Mouse (Mus musculus) megakaryocyte, embryonic 14.5 days (primary cell): ENCODE measurements at regions not wholly inside any gene's neighbourhood (a gene's known extent, or its start where the extent isn't known, plus 50 kb on each side); places are given as distances from the start of the nearest gene placed in this dataset.

ENCODE experiments used
- H3K27me3 ChIP-seq: replicated peaks from 2 replicates; pipeline ENCODE3; 2012; ENCODE audit warnings: inconsistent platforms
- H3K36me3 ChIP-seq: replicated peaks from 2 replicates; pipeline ENCODE3; 2012; ENCODE audit warnings: low read length, inconsistent platforms, mixed read lengths
- H3K4me1 ChIP-seq: 2 replicates; pipeline ENCODE4 v1.6.1; 2012; ENCODE audit warnings: inconsistent platforms
- H3K4me3 ChIP-seq: replicated peaks from 2 replicates; pipeline ENCODE3; 2012; ENCODE audit warnings: moderate library complexity, mild to moderate bottlenecking, inconsistent platforms
- H3K9me3 ChIP-seq: 2 replicates; pipeline ENCODE4 v1.6.1; 2012; ENCODE audit warnings: inconsistent platforms
- FLI1 ChIP-seq: IDR thresholded peaks from 2 replicates; pipeline ENCODE4 v1.6.1; 2012; ENCODE audit warnings: low read length, inconsistent platforms, mixed read lengths
- GATA1 ChIP-seq: IDR thresholded peaks from 3 replicates; pipeline ENCODE4 v1.6.1; 2012; ENCODE audit warnings: mixed read lengths, low read length, inconsistent platforms, borderline replicate concordance

DNA sequence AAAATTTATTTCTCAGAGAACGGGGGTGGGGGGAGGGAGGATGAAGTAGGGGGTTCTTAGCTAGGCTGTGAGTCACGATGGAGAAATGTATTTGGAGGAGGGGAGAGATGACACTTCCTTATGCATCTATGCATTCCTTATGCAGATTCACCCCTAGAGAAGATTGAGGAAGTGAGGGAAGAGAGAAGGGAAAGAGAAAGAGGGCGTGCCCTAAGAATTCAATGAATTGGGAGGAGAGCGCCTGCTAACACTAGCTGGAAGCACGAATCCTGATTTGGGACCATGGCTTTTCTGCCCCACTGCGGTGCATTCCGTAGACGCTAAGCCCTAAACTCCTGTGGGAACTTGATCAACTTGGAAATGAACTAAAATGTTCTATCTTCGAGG lies 56.1 kb downstream of the Foxi3 start:
- Histone ChIP-seq H3K9me3 (peaks cover 18% of the 10 kb centered on the region), H3K4me1 (peaks cover 14% of the 10 kb centered on the region), H3K36me3 (no peaks in the 10 kb centered on the region), H3K4me3 (peak overlapping the region; percentile 89), H3K27me3 (peaks cover 41% of the 10 kb centered on the region)
- TF ChIP-seq FLI1 (no peak), GATA1 (no peak)

DNA sequence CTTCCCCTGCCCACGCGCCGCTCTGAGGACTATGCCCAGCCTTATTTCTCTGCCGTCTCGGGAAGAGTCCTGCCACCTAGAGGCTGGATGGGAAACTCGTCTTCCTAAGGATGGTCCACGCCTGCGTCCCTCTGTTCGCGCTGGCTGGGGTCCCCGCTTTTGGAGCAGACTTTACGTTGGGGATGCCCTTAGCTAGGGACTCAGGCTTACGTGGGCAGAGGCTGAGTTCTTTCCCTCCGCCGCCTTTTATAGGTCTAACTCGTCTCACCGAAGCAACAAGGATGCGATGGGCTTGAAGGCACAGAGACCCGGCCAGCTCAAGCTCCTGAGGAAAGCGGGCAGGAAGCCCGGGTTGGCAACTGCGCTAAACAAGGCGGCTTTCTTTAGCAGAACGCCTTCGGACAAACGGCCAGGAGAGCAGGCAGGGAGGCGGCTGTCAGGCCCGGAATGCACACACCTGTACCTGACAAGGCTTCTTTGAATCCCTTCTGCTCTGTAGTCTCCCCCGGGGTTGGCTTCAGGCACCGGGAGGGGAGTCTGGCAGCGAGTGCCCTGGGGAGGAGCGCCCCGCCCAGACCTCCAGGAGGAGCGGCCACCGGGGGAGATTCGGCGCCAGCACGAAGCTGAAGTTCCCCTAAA lies 56.6 kb downstream of the Foxi3 start:
- peaks cover 14% of the 10 kb centered on the region for H3K4me1 ChIP-seq
- peaks cover 18% of the 10 kb centered on the region for H3K9me3 ChIP-seq
- no peaks in the 10 kb centered on the region for H3K36me3 ChIP-seq
- TF ChIP-seq FLI1 (no peak), GATA1 (no peak)
- H3K4me3 ChIP-seq = peak overlapping the region; percentile 89
- peaks cover 45% of the 10 kb centered on the region for H3K27me3 ChIP-seq

DNA sequence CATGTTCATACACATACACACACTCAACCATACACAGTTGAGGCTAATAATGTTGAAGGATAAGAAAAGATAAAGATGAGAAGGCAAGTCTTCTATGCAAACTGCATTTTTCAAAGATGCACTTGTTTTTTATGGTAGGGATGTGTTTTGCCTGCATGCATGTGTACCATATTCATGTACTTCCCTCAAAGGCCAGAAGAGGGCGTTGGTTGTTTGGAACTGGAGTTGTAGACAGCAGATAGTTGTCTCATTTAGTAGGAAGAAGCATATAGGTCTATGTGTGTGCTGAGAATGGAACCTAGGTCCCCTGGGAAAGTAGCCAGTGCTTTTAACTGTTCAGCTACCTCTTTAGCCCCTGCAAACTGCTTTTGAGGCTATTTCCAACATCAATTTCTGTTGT lies 60.1 kb downstream of the Foxi3 start:
- Histone ChIP-seq H3K4me3 (no peak overlapping the region), H3K27me3 (peaks cover 40% of the 10 kb centered on the region), H3K9me3 (peaks cover 9% of the 10 kb centered on the region), H3K36me3 (no peaks in the 10 kb centered on the region), H3K4me1 (peaks cover 14% of the 10 kb centered on the region)
- TF ChIP-seq GATA1 = no peak
- no peak for TF ChIP-seq FLI1

DNA sequence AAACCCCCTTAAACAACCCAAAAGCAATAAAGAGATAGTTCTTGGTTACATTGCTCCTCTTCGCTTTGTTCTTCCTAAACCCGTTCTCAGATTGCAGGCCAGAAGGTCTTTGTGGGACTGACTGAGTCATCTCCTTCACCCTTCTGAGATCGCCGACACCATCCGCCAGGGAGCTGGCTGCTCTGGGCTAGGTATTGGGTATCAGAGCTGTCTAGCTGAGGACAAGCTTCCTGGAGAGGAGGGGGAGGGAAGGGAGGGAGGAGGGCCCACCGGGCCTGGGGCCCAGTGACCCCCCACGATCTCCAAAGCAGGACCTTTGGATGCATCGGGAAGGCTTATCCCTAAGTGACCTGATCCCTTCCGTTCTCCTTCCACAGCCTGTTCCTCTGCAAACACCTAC lies 65.0 kb downstream of the Foxi3 start:
- TF ChIP-seq GATA1 = no peak
- H3K4me3 ChIP-seq = no peak overlapping the region

DNA sequence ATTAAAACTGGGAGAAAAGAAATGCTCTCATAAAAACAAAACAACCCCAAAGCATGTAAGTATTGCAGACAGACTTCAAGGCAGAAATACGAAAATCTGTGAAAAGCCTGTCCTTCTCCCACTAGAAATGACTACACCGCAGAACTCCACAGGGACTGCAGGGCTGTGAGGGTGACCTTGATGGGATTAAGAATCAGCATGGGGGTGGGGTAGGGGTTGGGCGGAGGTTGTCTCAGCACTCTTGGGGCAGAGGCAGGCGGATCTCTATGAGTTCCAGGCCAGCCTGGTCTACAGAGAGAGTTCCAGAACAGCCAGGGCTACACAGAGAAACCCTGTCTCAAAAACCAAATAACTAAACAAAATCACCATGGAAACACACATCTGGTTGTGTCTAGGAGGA lies 69.1 kb downstream of the Foxi3 start:
- Histone ChIP-seq H3K4me3 (no peak overlapping the region), H3K36me3 (no peaks in the 10 kb centered on the region), H3K4me1 (no peaks in the 10 kb centered on the region), H3K9me3 (0 out of 2 replicates have a peak, but pooled peaks cover 6% of the 10 kb centered on the region), H3K27me3 (peaks cover 3% of the 10 kb centered on the region)
- TF ChIP-seq FLI1 (no peak), GATA1 (no peak)

More for the DNA sequence above, 65.0 kb downstream of the Foxi3 start:
- H3K9me3 ChIP-seq = 0 out of 2 replicates have a peak, but pooled peaks cover 6% of the 10 kb centered on the region
- no peaks in the 10 kb centered on the region for H3K36me3 ChIP-seq
- no peaks in the 10 kb centered on the region for H3K4me1 ChIP-seq
- H3K27me3 ChIP-seq = peaks cover 9% of the 10 kb centered on the region

DNA sequence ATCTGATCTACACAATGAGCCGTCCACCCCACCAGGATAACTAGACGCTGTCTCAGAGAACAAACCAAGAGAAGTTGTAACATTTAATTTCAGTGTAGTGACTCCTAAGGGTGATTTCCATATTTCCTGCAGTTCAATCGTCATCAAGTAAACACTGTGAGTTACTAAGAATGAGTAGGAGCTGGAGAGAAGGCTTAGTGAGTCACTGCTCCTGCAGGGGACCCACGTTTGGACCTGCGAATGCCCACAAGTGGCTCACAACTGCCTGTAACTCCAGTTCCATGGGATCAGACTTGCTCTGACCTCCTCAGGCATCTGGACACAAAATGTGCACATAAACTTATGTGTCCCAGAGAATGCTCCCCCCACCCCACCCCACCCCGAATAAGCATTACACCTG lies 73.3 kb downstream of the Foxi3 start:
- H3K9me3 ChIP-seq = no peaks in the 10 kb centered on the region; the same call in 1 of the 2 replicates
- H3K4me1 ChIP-seq = no peaks in the 10 kb centered on the region
- H3K36me3 ChIP-seq = no peaks in the 10 kb centered on the region
- no peak overlapping the region for H3K4me3 ChIP-seq
- H3K27me3 ChIP-seq = no peaks in the 10 kb centered on the region
- TF ChIP-seq GATA1 (no peak), FLI1 (no peak)

DNA sequence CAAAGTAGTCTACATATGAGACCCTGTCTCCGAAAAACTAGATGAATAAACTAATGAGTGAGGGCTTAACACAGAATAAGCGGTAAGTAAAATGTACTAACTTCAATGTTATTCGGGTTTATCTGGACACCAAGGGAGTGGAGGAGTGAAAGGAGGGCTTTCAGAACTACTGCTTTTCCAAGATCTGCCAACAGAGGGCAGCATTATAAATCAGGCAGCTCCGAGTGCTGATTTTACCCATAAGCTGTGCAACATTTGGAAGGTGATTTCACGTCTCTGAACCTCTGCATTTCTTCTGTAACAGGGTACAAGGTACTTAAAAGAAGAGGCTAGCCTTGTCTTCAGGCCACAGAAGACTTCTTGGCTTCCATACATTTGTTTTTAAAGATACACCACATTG lies 74.2 kb downstream of the Foxi3 start:
- no peaks in the 10 kb centered on the region for H3K36me3 ChIP-seq
- no peak overlapping the region for H3K4me3 ChIP-seq
- H3K27me3 ChIP-seq = no peaks in the 10 kb centered on the region
- no peaks in the 10 kb centered on the region for H3K4me1 ChIP-seq
- no peak for TF ChIP-seq FLI1
- TF ChIP-seq GATA1 = no peak
- peaks cover under 1% of the 10 kb centered on the region; the same call in 1 of the 2 replicates for H3K9me3 ChIP-seq

DNA sequence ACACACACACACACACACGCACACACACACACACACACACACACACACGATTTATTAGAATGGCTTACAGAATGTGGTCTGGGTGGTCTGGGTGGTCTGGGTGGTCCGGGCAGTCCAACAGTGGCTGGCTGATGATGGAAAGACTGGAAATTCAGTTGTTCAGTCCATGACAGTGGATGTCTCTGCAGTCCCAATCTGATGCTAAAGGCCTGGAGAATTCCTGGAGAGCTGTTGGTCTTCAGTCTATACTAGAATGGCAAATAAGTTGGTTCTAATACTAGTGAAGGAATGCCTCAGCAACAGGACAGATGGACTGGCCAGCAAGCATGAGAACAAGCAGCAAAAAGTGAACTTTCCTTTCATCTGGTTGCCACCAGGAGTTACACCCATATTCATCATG lies 87.9 kb downstream of the Foxi3 start:
- no peak for TF ChIP-seq FLI1
- TF ChIP-seq GATA1 = no peak
- H3K4me3 ChIP-seq = no peak overlapping the region
- peaks cover 12% of the 10 kb centered on the region for H3K9me3 ChIP-seq
- H3K4me1 ChIP-seq = peaks cover 8% of the 10 kb centered on the region
- peaks cover 15% of the 10 kb centered on the region for H3K27me3 ChIP-seq
- no peaks in the 10 kb centered on the region for H3K36me3 ChIP-seq

DNA sequence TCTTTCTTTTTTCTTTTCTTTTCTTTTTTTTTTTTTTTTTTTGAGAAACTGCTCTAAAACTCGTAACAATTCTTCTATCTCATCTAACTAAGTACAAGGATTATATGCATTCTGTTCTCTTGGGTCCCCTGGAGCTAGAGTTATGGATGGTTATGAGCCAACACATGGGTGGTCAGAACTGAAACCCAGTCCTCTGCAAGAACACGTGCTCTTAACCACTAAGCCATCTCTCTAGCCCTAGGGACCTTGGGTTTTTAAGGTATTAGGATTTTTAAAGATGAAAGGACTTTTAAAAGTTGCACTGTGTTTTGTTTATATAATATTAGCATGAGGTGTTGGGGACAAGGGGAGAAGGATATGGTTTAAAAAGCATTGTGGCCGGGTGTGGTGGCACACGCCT lies 88.9 kb downstream of the Foxi3 start:
- TF ChIP-seq FLI1 (no peak), GATA1 (no peak)
- peaks cover 12% of the 10 kb centered on the region for H3K9me3 ChIP-seq
- peaks cover 20% of the 10 kb centered on the region for H3K27me3 ChIP-seq
- H3K4me1 ChIP-seq = peaks cover 8% of the 10 kb centered on the region
- H3K36me3 ChIP-seq = no peaks in the 10 kb centered on the region
- H3K4me3 ChIP-seq = no peak overlapping the region

DNA sequence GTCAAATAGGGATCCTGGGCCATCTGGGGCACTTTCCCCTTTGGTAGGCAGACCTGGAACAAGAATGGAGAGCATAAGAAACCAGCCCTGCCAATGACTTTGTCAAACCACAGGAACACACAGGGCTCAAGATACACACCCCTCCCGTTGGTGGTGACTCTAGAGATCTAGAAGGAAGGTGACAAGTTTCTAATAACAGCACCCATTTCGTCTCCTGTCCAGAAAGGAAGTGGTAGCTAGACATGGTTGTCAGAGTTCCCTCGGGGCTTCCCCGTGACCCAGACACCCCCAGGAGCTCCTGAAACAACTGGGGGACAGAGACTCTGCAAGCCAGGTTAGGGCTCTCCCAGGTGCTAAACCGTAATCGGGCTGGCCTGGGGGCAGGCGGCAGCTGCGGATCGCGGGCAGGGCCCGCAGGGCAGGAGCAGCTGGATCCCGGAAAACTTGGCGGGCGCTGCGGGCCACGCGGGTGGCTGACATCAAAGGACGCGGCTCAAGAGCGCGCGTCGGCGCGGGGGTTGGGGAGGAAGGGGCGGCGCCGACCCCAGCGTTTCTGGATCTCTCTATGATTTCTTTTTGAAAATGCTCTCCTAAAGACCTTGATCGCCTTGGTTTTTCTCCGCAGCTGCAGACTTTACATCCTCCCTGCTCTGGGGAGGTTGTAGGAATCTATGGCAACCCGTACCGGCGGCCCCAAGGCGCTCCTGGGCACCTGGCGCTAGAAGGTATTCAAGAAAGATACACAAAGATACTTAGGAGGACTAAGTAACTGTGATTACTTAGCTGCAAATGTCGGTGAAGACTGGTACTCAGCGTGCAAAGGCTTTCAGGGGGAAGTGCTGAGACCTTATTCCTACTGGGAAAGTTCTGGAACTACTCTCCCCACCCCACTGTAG lies 92.1 kb downstream of the Foxi3 start:
- Histone ChIP-seq H3K9me3 (peaks cover 5% of the 10 kb centered on the region), H3K4me1 (peaks cover 8% of the 10 kb centered on the region), H3K4me3 (peak overlapping the region; percentile 82), H3K27me3 (peaks cover 20% of the 10 kb centered on the region), H3K36me3 (no peaks in the 10 kb centered on the region)
- no peak for TF ChIP-seq FLI1
- no peak for TF ChIP-seq GATA1

DNA sequence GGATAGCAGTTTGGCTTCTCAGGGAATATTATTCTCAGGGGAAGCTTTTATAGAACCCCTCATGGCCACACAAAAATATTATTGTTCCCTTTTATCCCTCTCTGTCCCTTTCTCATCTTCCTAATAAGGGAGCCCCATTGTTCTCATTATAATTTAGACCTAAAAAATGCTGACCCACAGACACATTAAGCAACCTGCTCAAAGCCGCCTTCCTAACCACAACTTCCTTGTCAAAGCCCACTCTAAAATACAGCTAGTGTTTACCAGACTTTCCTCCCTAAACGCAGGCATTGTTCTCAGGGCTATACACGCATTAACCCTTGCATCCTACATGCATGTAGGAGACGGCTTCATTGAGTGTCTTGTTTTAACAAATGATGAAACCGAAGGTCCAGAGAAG lies 93.9 kb downstream of the Foxi3 start:
- TF ChIP-seq FLI1 = no peak
- no peak for TF ChIP-seq GATA1

More for the DNA sequence above, 93.9 kb downstream of the Foxi3 start:
- Histone ChIP-seq H3K27me3 (peaks cover 20% of the 10 kb centered on the region), H3K4me1 (peaks cover 8% of the 10 kb centered on the region), H3K36me3 (no peaks in the 10 kb centered on the region), H3K4me3 (no peak overlapping the region), H3K9me3 (peaks cover 5% of the 10 kb centered on the region)
